Mouse (Mus musculus) lung, postnatal 0 days (tissue): Measurements from ENCODE around the gene Ttll5. TPM values are rescaled to one million over a fixed set of nuclear protein-coding genes. Genes with fewer than 3 reads are reported as not detected.

Experiments used
- ATAC-seq: fragments of 200-750 bp; cut with Nextera tagmentation; 2 replicates; pipeline ENCODE4 v1.8.0; 2017; ENCODE audit warnings: moderate library complexity
- DNase-seq: peaks from one replicate; pipeline ENCODE4 v3.0.0-alpha.2; 2016; ENCODE audit warnings: low spot score
- H3K27ac ChIP-seq: fragments of 300-500 bp; sonication (generic); 2 replicates; pipeline ENCODE4 v1.5.1; 2014; ENCODE audit warnings: antibody characterized with exemption, mild to moderate bottlenecking, low read length, mixed read lengths
- H3K27me3 ChIP-seq: fragments of 300-500 bp; sonication (generic); replicated peaks from 2 replicates; pipeline ENCODE4 v1.6.1; 2014; ENCODE audit warnings: low read length, mixed read lengths; ENCODE audit not compliant: insufficient read depth
- H3K36me3 ChIP-seq: fragments of 300-500 bp; sonication (generic); 2 replicates; pipeline ENCODE4 v1.6.1; 2014; ENCODE audit warnings: low read length, mixed read lengths; ENCODE audit not compliant: insufficient read depth
- H3K4me1 ChIP-seq: fragments of 300-500 bp; sonication (generic); 2 replicates; pipeline ENCODE4 v1.6.1; 2014; ENCODE audit warnings: antibody characterized with exemption, low read depth, low read length, mixed read lengths; ENCODE audit not compliant: insufficient read depth
- H3K4me2 ChIP-seq: fragments of 300-500 bp; sonication (generic); replicated peaks from 2 replicates; pipeline ENCODE4 v1.6.1; 2014; ENCODE audit warnings: low read depth, mild to moderate bottlenecking, low read length, moderate library complexity, mixed read lengths
- H3K4me3 ChIP-seq: fragments of 300-500 bp; sonication (generic); 2 replicates; pipeline ENCODE4 v1.5.1; 2014; ENCODE audit warnings: low read depth, low read length
- H3K9ac ChIP-seq: fragments of 300-500 bp; sonication (generic); replicated peaks from 2 replicates; pipeline ENCODE4 v1.6.1; 2014; ENCODE audit warnings: low read depth, mild to moderate bottlenecking
- H3K9me3 ChIP-seq: fragments of 300-500 bp; sonication (generic); 2 replicates; pipeline ENCODE4 v1.6.1; 2016; ENCODE audit warnings: low read length, mixed read lengths
- CTCF ChIP-seq: IDR thresholded peaks from 2 replicates; pipeline ENCODE4 v1.5.1; 2016; ENCODE audit warnings: antibody characterized with exemption, mild to moderate bottlenecking
- EP300 ChIP-seq: IDR thresholded peaks from 2 replicates; pipeline ENCODE4 v1.6.1; 2016; ENCODE audit warnings: antibody characterized with exemption, mild to moderate bottlenecking, control low read depth
- WGBS: fragments of 180-500 bp; shearing (Covaris S2); extraction: QIAGEN DNeasy Blood & Tissue Kit; methylation state at CpG from one replicate; pipeline ENCODE4 v1.1.7; 2014; 5-methylcytosine and 5-hydroxymethylcytosine counted together
- polyA plus RNA-seq: library from polyadenylated mRNA; unstranded; fragments of >200 nt; fragmentation: Nextera tagmentation; extraction: Ambion mirVana; gene quantifications from 2 replicates; pipeline ENCODE4 v1.2.1, GENCODE M21; 2015

The Ttll5 gene
- polyA plus RNA-seq, 1 experiment from 2014 or later = 4.9 TPM

GRCm38 (mm10) chr12:85792821-85793346 is 31.6 kb upstream of the Ttll5 start:
- TF ChIP-seq EP300 (peak; percentile 79), CTCF (peak; percentile 17; the same call in 1 of the 2 replicates)
- 25% methylated on average over 6 of the region's 6 CpGs for WGBS

GRCm38 (mm10) chr12:85794094-85794493 is 30.4 kb upstream of the Ttll5 start:
- ATAC-seq = no peak
- no peak for TF ChIP-seq EP300
- no peak for TF ChIP-seq CTCF
- Histone ChIP-seq H3K9ac (no peak overlapping the region), H3K9me3 (no peaks in the 10 kb centered on the region), H3K36me3 (no peaks in the 10 kb centered on the region), H3K27me3 (no peaks in the 10 kb centered on the region), H3K4me2 (no peak overlapping the region), H3K4me1 (peaks cover 6% of the 10 kb centered on the region; the same call in 1 of the 2 replicates), H3K27ac (no peak overlapping the region), H3K4me3 (no peak overlapping the region)
- DNase-seq = no peak
- WGBS = 74% methylated on average over 2 of the region's 2 CpGs

More at GRCm38 (mm10) chr12:85792821-85793346, 31.6 kb upstream of the Ttll5 start:
- DNase-seq (peak; percentile 65), ATAC-seq (peak; percentile 69)
- H3K27ac ChIP-seq = peak overlapping the region; percentile 6; the same call in 1 of the 2 replicates
- H3K4me2 ChIP-seq = no peak overlapping the region
- no peak overlapping the region for H3K9ac ChIP-seq
- H3K27me3 ChIP-seq = no peaks in the 10 kb centered on the region
- no peaks in the 10 kb centered on the region for H3K9me3 ChIP-seq
- H3K36me3 ChIP-seq = no peaks in the 10 kb centered on the region
- peaks cover 6% of the 10 kb centered on the region; the same call in 1 of the 2 replicates for H3K4me1 ChIP-seq
- no peak overlapping the region for H3K4me3 ChIP-seq

GRCm38 (mm10) chr12:85795551-85795950 is 28.9 kb upstream of the Ttll5 start:
- H3K4me3 ChIP-seq = no peak overlapping the region
- H3K4me2 ChIP-seq = no peak overlapping the region
- no peaks in the 10 kb centered on the region for H3K9me3 ChIP-seq
- H3K36me3 ChIP-seq = no peaks in the 10 kb centered on the region
- TF ChIP-seq CTCF (no peak), EP300 (no peak)
- H3K27ac ChIP-seq = no peak overlapping the region
- no peak overlapping the region for H3K9ac ChIP-seq
- 82% methylated on average over 1 of the region's 1 CpGs for WGBS
- DNase-seq (no peak), ATAC-seq (no peak)
- H3K27me3 ChIP-seq = no peaks in the 10 kb centered on the region
- H3K4me1 ChIP-seq = peaks cover 6% of the 10 kb centered on the region; the same call in 1 of the 2 replicates

- Histone ChIP-seq H3K9me3 (no peaks in the 10 kb centered on the region), H3K27ac (no peak overlapping the region), H3K4me2 (no peak overlapping the region), H3K4me3 (no peak overlapping the region), H3K4me1 (no peaks in the 10 kb centered on the region), H3K36me3 (no peaks in the 10 kb centered on the region), H3K27me3 (no peaks in the 10 kb centered on the region), H3K9ac (no peak overlapping the region)
- TF ChIP-seq EP300 (no peak), CTCF (no peak)
- DNase-seq (no peak), ATAC-seq (no peak)
- 64% methylated on average over 9 of the region's 9 CpGs for WGBS
These were observed 24.4 kb upstream of the Ttll5 start for GRCm38 (mm10) chr12:85800031-85800430.

- WGBS = 12% methylated on average over 6 of the region's 6 CpGs
- Histone ChIP-seq H3K4me1 (peaks cover 9% of the 10 kb centered on the region), H3K27ac (0 out of 2 replicates have a peak overlapping the region, but pooled peaks have one; percentile 15), H3K4me3 (no peak overlapping the region), H3K4me2 (no peak overlapping the region), H3K9me3 (no peaks in the 10 kb centered on the region), H3K9ac (no peak overlapping the region), H3K27me3 (no peaks in the 10 kb centered on the region), H3K36me3 (0 out of 2 replicates have a peak, but pooled peaks cover 3% of the 10 kb centered on the region)
- peak; percentile 69 for DNase-seq
- TF ChIP-seq EP300 = no peak
- no peak for TF ChIP-seq CTCF
- peak; percentile 67 for ATAC-seq
These were observed 14.7 kb upstream of the Ttll5 start for GRCm38 (mm10) chr12:85809726-85810125.

GRCm38 (mm10) chr12:85810959-85811358 is 13.5 kb upstream of the Ttll5 start:
- 0 out of 2 replicates have a peak, but pooled peaks cover 4% of the 10 kb centered on the region for H3K36me3 ChIP-seq
- DNase-seq (no peak), ATAC-seq (no peak)
- H3K27ac ChIP-seq = no peak overlapping the region
- no peaks in the 10 kb centered on the region for H3K9me3 ChIP-seq
- H3K4me3 ChIP-seq = no peak overlapping the region
- peaks cover 9% of the 10 kb centered on the region for H3K4me1 ChIP-seq
- TF ChIP-seq CTCF = no peak
- TF ChIP-seq EP300 = no peak
- H3K4me2 ChIP-seq = no peak overlapping the region
- no peak overlapping the region for H3K9ac ChIP-seq
- H3K27me3 ChIP-seq = no peaks in the 10 kb centered on the region
